Mouse (Mus musculus): ENCODE data around the gene Amz2. TPM values are rescaled to one million over a fixed set of nuclear protein-coding genes. Genes with fewer than 3 reads are reported as not detected.

Amz2 gene
- 49.1 and 61.1 TPM in 2 replicates for polyA plus RNA-seq (2015; fragmentation: Nextera tagmentation; extraction: Ambion mirVana)

GRCm38 (mm10) chr11:109425392-109426271 is at the start of gene Amz2:
Amz2 (plus strand) TSS chr11:109425946.
- H3K27ac ChIP-seq (replicated peaks): peak within 1 kb of the TSS; percentile 90
- 0 out of 2 replicates have a peak, but pooled peaks cover 6% of the 10 kb centered on the region for H3K9me3 ChIP-seq
- peak; percentile 96 for ATAC-seq (ENCODE audit: low read depth)
- H3K9ac ChIP-seq: peak within 1 kb of the TSS; percentile 84
- peaks cover 23% of the 10 kb centered on the region for H3K36me3 ChIP-seq
- H3K4me1 ChIP-seq (replicated peaks): peaks cover 12% of the 10 kb centered on the region
- peak within 1 kb of the TSS; percentile 67 for H3K4me3 ChIP-seq
- H3K27me3 ChIP-seq: no peaks in the 10 kb centered on the region
- WGBS: 1% methylated on average over 64 of the region's 65 CpGs
- peak within 1 kb of the TSS; percentile 68 for H3K4me2 ChIP-seq

- WGBS: 61% methylated on average over 7 of the region's 7 CpGs
- H3K36me3 ChIP-seq: peaks cover 7% of the 10 kb centered on the region
- H3K4me3 ChIP-seq: no peak overlapping the region
- H3K9ac ChIP-seq: no peak overlapping the region
- peak; percentile 73; the same call in 1 of the 2 replicates for ATAC-seq (ENCODE audit: low read depth)
- H3K9me3 ChIP-seq: no peaks in the 10 kb centered on the region
- peaks cover 25% of the 10 kb centered on the region for H3K4me1 ChIP-seq (replicated peaks)
- no peak overlapping the region for H3K4me2 ChIP-seq
- H3K27me3 ChIP-seq: no peaks in the 10 kb centered on the region
- H3K27ac ChIP-seq (replicated peaks): 0 out of 2 replicates have a peak overlapping the region, but pooled peaks have one; percentile 14
Measured at GRCm38 (mm10) chr11:109376484-109377143, 49.1 kb upstream of the Amz2 start.

- Histone ChIP-seq H3K9ac (0 out of 2 replicates have a peak overlapping the region, but pooled peaks have one; percentile 12), H3K9me3 (no peaks in the 10 kb centered on the region), H3K4me2 (no peak overlapping the region), H3K27me3 (no peaks in the 10 kb centered on the region), H3K36me3 (peaks cover 7% of the 10 kb centered on the region), H3K27ac (replicated peaks) (no peak overlapping the region), H3K4me1 (replicated peaks) (peaks cover 25% of the 10 kb centered on the region), H3K4me3 (no peak overlapping the region)
- peak; percentile 59; the same call in 1 of the 2 replicates for ATAC-seq (ENCODE audit: low read depth)
- WGBS: 45% methylated on average over 10 of the region's 10 CpGs
Measured at GRCm38 (mm10) chr11:109377477-109377876, 48.3 kb upstream of the Amz2 start.

DNA sequence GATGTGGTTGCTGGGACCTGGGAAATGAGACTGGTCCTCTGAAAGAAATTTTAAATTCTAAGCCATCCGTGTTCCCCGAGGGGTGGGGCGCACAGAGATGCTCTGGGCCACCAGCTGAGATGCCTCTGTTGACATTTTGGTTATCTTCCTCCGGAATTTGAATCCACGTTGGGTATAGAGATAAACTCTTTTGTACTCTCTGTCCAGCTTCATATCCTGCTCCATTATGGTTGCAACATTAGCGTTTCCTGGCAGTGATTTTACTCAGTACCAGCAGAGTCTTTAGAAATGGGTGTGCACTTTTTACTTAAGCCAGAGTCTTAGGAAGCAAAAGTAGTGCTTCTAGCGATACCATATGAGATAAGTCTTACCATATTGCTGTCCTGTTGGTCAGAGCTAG is 47.7 kb upstream of the Amz2 start:
- H3K4me1 ChIP-seq (replicated peaks): peaks cover 25% of the 10 kb centered on the region
- no peak overlapping the region for H3K4me3 ChIP-seq
- WGBS: 77% methylated on average over 7 of the region's 7 CpGs

GRCm38 (mm10) chr11:109380662-109381061 is 45.1 kb upstream of the Amz2 start:
- H3K4me1 ChIP-seq (replicated peaks): peaks cover 25% of the 10 kb centered on the region
- WGBS: 87% methylated on average over 5 of the region's 5 CpGs
- no peak overlapping the region for H3K27ac ChIP-seq (replicated peaks)
- no peak overlapping the region for H3K9ac ChIP-seq
- H3K4me2 ChIP-seq: no peak overlapping the region
- H3K4me3 ChIP-seq: no peak overlapping the region
- no peaks in the 10 kb centered on the region for H3K27me3 ChIP-seq
- H3K36me3 ChIP-seq: no peaks in the 10 kb centered on the region
- ATAC-seq (ENCODE audit: low read depth): no peak
- no peaks in the 10 kb centered on the region for H3K9me3 ChIP-seq

More for the DNA sequence above, 47.7 kb upstream of the Amz2 start:
- Histone ChIP-seq H3K27me3 (no peaks in the 10 kb centered on the region), H3K4me2 (no peak overlapping the region), H3K9ac (no peak overlapping the region), H3K36me3 (peaks cover 7% of the 10 kb centered on the region), H3K27ac (replicated peaks) (no peak overlapping the region), H3K9me3 (no peaks in the 10 kb centered on the region)
- no peak for ATAC-seq (ENCODE audit: low read depth)

DNA sequence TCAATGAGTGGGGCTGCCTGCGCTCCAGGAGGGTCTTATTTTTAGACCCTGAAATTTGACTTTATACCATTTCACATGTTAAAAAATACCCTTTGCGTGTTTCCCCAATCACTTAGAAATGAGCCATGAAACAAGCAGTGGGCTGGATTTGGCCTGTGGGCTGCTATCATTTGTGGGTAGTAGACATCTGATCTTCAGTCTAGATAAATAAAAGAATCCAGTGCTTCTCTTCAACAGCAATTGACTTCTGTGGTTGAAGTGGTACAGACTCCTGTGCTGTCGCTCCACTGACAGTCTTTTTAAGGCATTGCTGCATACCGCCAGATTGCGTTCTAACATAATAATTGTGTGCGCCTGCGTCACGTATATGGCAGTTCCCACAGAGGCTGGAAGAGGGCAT is 40.5 kb upstream of the Amz2 start:
- no peak for ATAC-seq (ENCODE audit: low read depth)
- Histone ChIP-seq H3K4me3 (no peak overlapping the region), H3K9ac (no peak overlapping the region), H3K27me3 (no peaks in the 10 kb centered on the region), H3K4me2 (no peak overlapping the region), H3K36me3 (no peaks in the 10 kb centered on the region), H3K9me3 (no peaks in the 10 kb centered on the region), H3K4me1 (replicated peaks) (0 out of 2 replicates have a peak, but pooled peaks cover 4% of the 10 kb centered on the region), H3K27ac (replicated peaks) (no peak overlapping the region)
- 93% methylated on average over 8 of the region's 8 CpGs for WGBS

DNA sequence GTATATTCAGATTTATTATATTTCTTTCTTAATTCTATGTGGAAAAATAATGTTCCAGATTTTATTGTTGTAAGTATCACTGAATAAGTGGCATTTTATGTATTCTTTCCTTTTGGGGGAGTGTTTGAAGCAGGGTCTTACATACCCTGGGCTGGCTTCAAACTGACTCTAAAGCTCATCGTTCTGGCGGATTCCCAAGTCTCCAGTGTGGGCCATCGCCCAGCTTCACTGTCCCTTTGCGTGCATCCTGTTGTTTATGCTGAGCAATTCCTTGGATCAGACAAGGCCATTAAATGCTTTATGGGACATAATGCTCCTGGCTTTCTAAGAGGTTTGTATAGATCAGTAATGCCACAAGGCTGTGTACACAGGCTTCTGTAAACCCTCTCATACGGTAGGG is 36.7 kb upstream of the Amz2 start:
- Histone ChIP-seq H3K9ac (no peak overlapping the region), H3K9me3 (no peaks in the 10 kb centered on the region), H3K4me3 (no peak overlapping the region), H3K36me3 (peaks cover 13% of the 10 kb centered on the region), H3K27ac (replicated peaks) (no peak overlapping the region), H3K27me3 (no peaks in the 10 kb centered on the region), H3K4me2 (no peak overlapping the region), H3K4me1 (replicated peaks) (peaks cover 15% of the 10 kb centered on the region)
- WGBS: 76% methylated on average over 5 of the region's 5 CpGs
- no peak for ATAC-seq (ENCODE audit: low read depth)

DNA sequence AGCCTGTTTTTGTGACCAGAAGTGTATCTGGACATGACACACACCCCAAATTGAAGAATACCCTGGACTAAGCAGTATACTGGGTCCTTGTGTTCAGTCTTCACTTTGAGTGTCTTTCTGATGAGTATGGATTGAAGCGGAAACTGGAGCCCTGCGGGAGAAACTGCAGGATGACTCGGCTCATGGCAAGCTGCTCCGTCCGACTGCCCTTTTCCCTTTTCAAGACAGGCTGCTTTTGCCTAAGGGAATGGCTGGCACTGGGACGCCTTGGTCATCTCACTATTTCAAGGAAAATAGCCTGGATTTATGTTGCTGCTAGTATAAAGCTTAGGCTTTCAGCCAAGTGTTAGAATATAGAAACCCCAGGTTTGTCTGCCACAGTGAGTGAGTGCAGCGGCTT is 34.5 kb upstream of the Amz2 start:
- Histone ChIP-seq H3K27ac (replicated peaks) (peak overlapping the region; percentile 28; the same call in 1 of the 2 replicates), H3K4me2 (no peak overlapping the region), H3K4me1 (replicated peaks) (peaks cover 15% of the 10 kb centered on the region), H3K27me3 (no peaks in the 10 kb centered on the region), H3K36me3 (peaks cover 22% of the 10 kb centered on the region), H3K9ac (no peak overlapping the region), H3K4me3 (no peak overlapping the region), H3K9me3 (no peaks in the 10 kb centered on the region)
- ATAC-seq (ENCODE audit: low read depth): no peak
- WGBS: 78% methylated on average over 7 of the region's 7 CpGs

DNA sequence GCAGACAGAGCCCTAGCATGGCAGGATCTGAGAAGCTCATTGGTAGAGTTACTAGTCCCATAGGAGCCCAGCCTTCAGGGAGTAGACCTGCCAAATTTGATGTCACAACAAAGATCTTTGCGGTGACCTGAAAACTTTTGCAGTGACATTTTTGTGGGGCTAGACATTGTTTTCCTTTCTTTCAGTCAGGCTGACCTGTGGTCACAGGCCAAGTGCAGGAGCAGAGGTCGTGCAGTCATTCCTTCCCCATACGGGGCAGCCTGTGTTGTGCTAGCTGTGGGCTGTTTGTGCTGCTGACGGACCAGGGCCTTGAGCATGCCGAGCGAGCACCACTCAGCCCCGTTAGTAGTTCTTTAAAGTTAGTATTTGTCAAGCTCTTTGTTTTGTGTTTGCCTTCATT is 34.0 kb upstream of the Amz2 start:
- no peak overlapping the region for H3K4me3 ChIP-seq
- H3K27me3 ChIP-seq: no peaks in the 10 kb centered on the region
- no peak overlapping the region for H3K27ac ChIP-seq (replicated peaks)
- no peak overlapping the region for H3K9ac ChIP-seq
- H3K9me3 ChIP-seq: no peaks in the 10 kb centered on the region
- 74% methylated on average over 7 of the region's 7 CpGs for WGBS
- H3K36me3 ChIP-seq: peaks cover 28% of the 10 kb centered on the region
- H3K4me2 ChIP-seq: no peak overlapping the region
- no peak for ATAC-seq (ENCODE audit: low read depth)
- H3K4me1 ChIP-seq (replicated peaks): peaks cover 15% of the 10 kb centered on the region

DNA sequence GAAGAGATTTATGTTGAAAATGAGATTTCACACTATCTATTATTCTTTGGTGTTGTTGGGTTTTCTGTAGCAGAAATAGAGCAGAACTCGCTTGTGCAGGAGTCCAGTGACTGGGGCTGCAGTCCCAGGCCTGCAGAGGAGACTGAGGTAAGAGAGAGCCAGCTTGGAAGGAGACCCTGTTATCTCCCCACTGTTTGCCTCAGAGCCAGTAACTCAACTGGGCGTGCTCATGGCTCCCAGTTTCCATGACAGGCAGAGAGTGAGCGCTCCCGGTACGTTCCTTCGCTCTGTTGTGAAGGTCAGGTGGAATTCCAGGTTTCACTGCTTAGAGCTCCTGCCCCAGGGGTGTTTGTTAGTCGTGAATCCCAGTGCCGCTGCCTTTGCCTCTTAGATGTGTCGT is 33.1 kb upstream of the Amz2 start:
- Histone ChIP-seq H3K4me1 (replicated peaks) (peaks cover 15% of the 10 kb centered on the region), H3K4me2 (no peak overlapping the region), H3K36me3 (peaks cover 35% of the 10 kb centered on the region), H3K9me3 (no peaks in the 10 kb centered on the region), H3K4me3 (no peak overlapping the region), H3K27ac (replicated peaks) (no peak overlapping the region), H3K9ac (no peak overlapping the region), H3K27me3 (no peaks in the 10 kb centered on the region)
- WGBS: 91% methylated on average over 9 of the region's 9 CpGs
- no peak for ATAC-seq (ENCODE audit: low read depth)

DNA sequence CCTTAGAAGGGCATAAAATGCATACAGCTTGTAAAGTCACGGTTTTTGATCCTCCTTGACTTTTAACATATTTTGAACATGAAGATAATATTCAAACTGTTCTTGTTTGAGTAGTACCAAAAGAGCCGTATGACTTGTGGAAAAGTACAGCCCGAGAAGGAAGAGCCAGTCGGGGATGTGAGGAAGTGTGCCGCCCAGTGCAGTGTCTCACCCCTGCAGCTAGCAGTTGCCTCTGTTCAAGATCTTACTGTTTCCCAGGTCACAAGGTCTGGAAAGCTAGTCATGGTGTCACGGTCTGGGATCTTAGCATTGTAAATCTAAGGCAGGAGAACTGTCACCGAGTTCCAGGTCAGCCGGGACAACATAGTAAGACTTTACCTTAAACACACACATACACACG is 31.0 kb upstream of the Amz2 start:
- Histone ChIP-seq H3K27me3 (no peaks in the 10 kb centered on the region), H3K36me3 (peaks cover 53% of the 10 kb centered on the region)
- 87% methylated on average over 9 of the region's 9 CpGs for WGBS

GRCm38 (mm10) chr11:109395291-109395690 is 30.5 kb upstream of the Amz2 start:
- ATAC-seq (ENCODE audit: low read depth): no peak
- Histone ChIP-seq H3K4me2 (no peak overlapping the region), H3K9me3 (no peaks in the 10 kb centered on the region), H3K27me3 (no peaks in the 10 kb centered on the region), H3K9ac (no peak overlapping the region), H3K4me3 (no peak overlapping the region), H3K36me3 (peaks cover 53% of the 10 kb centered on the region), H3K27ac (replicated peaks) (no peak overlapping the region), H3K4me1 (replicated peaks) (peaks cover 11% of the 10 kb centered on the region)
- WGBS: 90% methylated on average over 9 of the region's 9 CpGs

More for the DNA sequence above, 31.0 kb upstream of the Amz2 start:
- no peaks in the 10 kb centered on the region for H3K9me3 ChIP-seq
- peaks cover 11% of the 10 kb centered on the region for H3K4me1 ChIP-seq (replicated peaks)
- no peak overlapping the region for H3K9ac ChIP-seq
- H3K4me3 ChIP-seq: no peak overlapping the region
- H3K4me2 ChIP-seq: no peak overlapping the region
- ATAC-seq (ENCODE audit: low read depth): no peak
- H3K27ac ChIP-seq (replicated peaks): no peak overlapping the region
